Mouse (Mus musculus) midbrain, postnatal 0 days (tissue): Measurements from ENCODE around the gene Paqr8. TPM values are rescaled to one million over a fixed set of nuclear protein-coding genes. Genes with fewer than 3 reads are reported as not detected.

Experiments
- ATAC-seq: fragments of 200-750 bp; cut with Nextera tagmentation; 2 replicates; pipeline ENCODE4 v1.8.0; 2017; ENCODE audit warnings: moderate number of reproducible peaks, mild to moderate bottlenecking, moderate TSS enrichment, moderate library complexity; ENCODE audit not compliant: low FRiP score
- DNase-seq: peaks from one replicate; pipeline ENCODE4 v3.0.0-alpha.2; 2015; ENCODE audit warnings: low spot score
- H3K27ac ChIP-seq: fragments of 300-500 bp; sonication (generic); 2 replicates; pipeline ENCODE4 v1.5.1; 2014; ENCODE audit warnings: low read depth, mild to moderate bottlenecking, low read length, mixed read lengths
- H3K27me3 ChIP-seq: fragments of 300-500 bp; sonication (generic); 2 replicates; pipeline ENCODE4 v1.6.1; 2014; ENCODE audit warnings: low read length, control low read depth, mixed read lengths; ENCODE audit not compliant: insufficient read depth
- H3K36me3 ChIP-seq: fragments of 300-500 bp; sonication (generic); 2 replicates; pipeline ENCODE4 v1.6.1; 2014; ENCODE audit warnings: low read length, control low read depth, mixed read lengths; ENCODE audit not compliant: insufficient read depth
- H3K4me1 ChIP-seq: fragments of 300-500 bp; sonication (generic); 2 replicates; pipeline ENCODE4 v1.6.1; 2014; ENCODE audit warnings: mild to moderate bottlenecking, control low read depth, antibody characterized with exemption, low read length, mixed read lengths; ENCODE audit not compliant: insufficient read depth
- H3K4me2 ChIP-seq: fragments of 300-500 bp; sonication (generic); 2 replicates; pipeline ENCODE4 v1.6.1; 2014; ENCODE audit warnings: low read depth, mild to moderate bottlenecking, low read length, mixed read lengths; ENCODE audit not compliant: poor library complexity, severe bottlenecking
- H3K4me3 ChIP-seq: fragments of 300-500 bp; sonication (generic); 2 replicates; pipeline ENCODE4 v1.5.1; 2014; ENCODE audit warnings: low read depth, mild to moderate bottlenecking, low read length, moderate library complexity
- H3K9ac ChIP-seq: fragments of 300-500 bp; sonication (generic); replicated peaks from 2 replicates; pipeline ENCODE4 v1.6.1; 2014; ENCODE audit warnings: mild to moderate bottlenecking, low read length, moderate library complexity, mixed read lengths; ENCODE audit not compliant: poor library complexity, severe bottlenecking
- H3K9me3 ChIP-seq: fragments of 300-500 bp; sonication (generic); 2 replicates; pipeline ENCODE4 v1.6.1; 2016; ENCODE audit warnings: low read length, control low read depth
- CTCF ChIP-seq: IDR thresholded peaks from 2 replicates; pipeline ENCODE4 v1.5.1; 2016; ENCODE audit warnings: antibody characterized with exemption, mild to moderate bottlenecking
- WGBS: fragments of 180-500 bp; shearing (Covaris S2); extraction: QIAGEN DNeasy Blood & Tissue Kit; methylation state at CpG from one replicate; pipeline ENCODE4 v1.1.7; 2014; 5-methylcytosine and 5-hydroxymethylcytosine counted together
- polyA plus RNA-seq: library from polyadenylated mRNA; unstranded; fragments of >200 nt; fragmentation: Nextera tagmentation; extraction: Ambion mirVana; gene quantifications from 2 replicates; pipeline ENCODE4 v1.2.1, GENCODE M21; 2015
- total RNA-seq: library from RNA; depleted of rRNA; stranded (reverse); fragments of >200 nt; gene quantifications from 2 replicates; pipeline ENCODE4 v1.2.3, GENCODE M21; 2014

Paqr8 gene
- total and polyA plus RNA-seq, 2 experiments from 2014 or later, result 32.5 to 144 TPM

GRCm38 (mm10) chr1:20925926-20926325 lies 35.5 kb downstream of the Paqr8 start:
- Histone ChIP-seq H3K27me3 (no peaks in the 10 kb centered on the region), H3K36me3 (no peaks in the 10 kb centered on the region), H3K27ac (no peak overlapping the region), H3K4me2 (no peak overlapping the region), H3K9ac (no peak overlapping the region), H3K4me3 (no peak overlapping the region), H3K9me3 (no peaks in the 10 kb centered on the region), H3K4me1 (peaks cover 3% of the 10 kb centered on the region; the same call in 1 of the 2 replicates)
- DNase-seq (no peak), ATAC-seq (no peak)
- TF ChIP-seq CTCF, result no peak
- 95% methylated on average over 4 of the region's 4 CpGs for WGBS

GRCm38 (mm10) chr1:20926376-20926775 lies 36.0 kb downstream of the Paqr8 start:
- no peaks in the 10 kb centered on the region for H3K4me1 ChIP-seq
- H3K9me3 ChIP-seq, result no peaks in the 10 kb centered on the region
- TF ChIP-seq CTCF, result no peak
- no peak overlapping the region for H3K27ac ChIP-seq
- H3K9ac ChIP-seq, result no peak overlapping the region
- ATAC-seq (no peak), DNase-seq (no peak)
- H3K4me2 ChIP-seq, result no peak overlapping the region
- H3K36me3 ChIP-seq, result no peaks in the 10 kb centered on the region
- H3K27me3 ChIP-seq, result no peaks in the 10 kb centered on the region
- WGBS, result 94% methylated on average over 4 of the region's 4 CpGs
- no peak overlapping the region for H3K4me3 ChIP-seq

DNA sequence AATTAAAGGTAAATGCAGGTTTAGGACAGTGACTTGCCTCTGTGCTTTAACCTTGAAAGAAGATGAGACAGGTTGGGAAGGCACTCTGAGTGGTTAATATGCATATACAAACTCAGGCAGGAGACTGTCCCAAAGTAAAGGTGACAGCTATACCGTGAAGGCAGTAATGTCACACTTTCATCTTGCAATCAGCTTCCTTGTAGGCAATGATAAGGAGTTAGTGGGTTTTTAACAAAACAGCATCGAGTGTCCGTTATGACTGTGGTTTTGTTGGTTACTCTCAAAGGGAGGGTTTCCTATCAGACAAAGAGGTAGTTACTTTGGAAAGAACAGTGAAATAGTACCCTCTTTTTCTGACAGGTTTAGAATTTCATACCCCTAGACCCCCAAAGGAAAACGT lies 38.1 kb downstream of the Paqr8 start:
- no peak for TF ChIP-seq CTCF
- Histone ChIP-seq H3K27me3 (no peaks in the 10 kb centered on the region), H3K27ac (no peak overlapping the region), H3K9ac (no peak overlapping the region), H3K4me3 (no peak overlapping the region), H3K9me3 (no peaks in the 10 kb centered on the region), H3K36me3 (0 out of 2 replicates have a peak, but pooled peaks cover 2% of the 10 kb centered on the region), H3K4me2 (no peak overlapping the region), H3K4me1 (no peaks in the 10 kb centered on the region)
- 88% methylated on average over 4 of the region's 4 CpGs for WGBS
- DNase-seq, result no peak
- no peak for ATAC-seq

DNA sequence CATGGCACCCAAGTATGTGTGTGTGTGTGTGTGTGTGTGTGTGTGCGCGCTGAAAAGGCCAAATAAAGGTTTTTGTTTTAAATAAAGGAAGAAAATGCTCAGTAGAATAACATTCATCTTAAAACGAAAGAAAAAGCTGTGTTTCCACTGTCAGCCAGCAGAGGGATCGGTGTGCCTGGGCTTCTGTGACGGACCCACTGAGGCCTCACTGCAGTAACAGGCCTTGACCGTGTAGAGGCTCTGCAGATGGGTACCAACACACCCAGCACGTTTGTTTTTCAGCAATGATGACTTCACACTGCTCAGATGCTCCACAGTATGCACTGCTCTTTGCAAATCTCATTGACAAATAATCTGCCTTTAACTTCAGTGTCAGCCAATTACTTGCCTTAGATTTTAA lies 43.1 kb downstream of the Paqr8 start:
- Histone ChIP-seq H3K9me3 (no peaks in the 10 kb centered on the region), H3K27me3 (no peaks in the 10 kb centered on the region), H3K27ac (no peak overlapping the region), H3K4me2 (no peak overlapping the region), H3K36me3 (peaks cover 21% of the 10 kb centered on the region), H3K4me1 (no peaks in the 10 kb centered on the region), H3K4me3 (no peak overlapping the region), H3K9ac (no peak overlapping the region)
- TF ChIP-seq CTCF, result peak; percentile 82
- WGBS, result 28% methylated on average over 7 of the region's 7 CpGs
- ATAC-seq (peak; percentile 91), DNase-seq (peak; percentile 83)

DNA sequence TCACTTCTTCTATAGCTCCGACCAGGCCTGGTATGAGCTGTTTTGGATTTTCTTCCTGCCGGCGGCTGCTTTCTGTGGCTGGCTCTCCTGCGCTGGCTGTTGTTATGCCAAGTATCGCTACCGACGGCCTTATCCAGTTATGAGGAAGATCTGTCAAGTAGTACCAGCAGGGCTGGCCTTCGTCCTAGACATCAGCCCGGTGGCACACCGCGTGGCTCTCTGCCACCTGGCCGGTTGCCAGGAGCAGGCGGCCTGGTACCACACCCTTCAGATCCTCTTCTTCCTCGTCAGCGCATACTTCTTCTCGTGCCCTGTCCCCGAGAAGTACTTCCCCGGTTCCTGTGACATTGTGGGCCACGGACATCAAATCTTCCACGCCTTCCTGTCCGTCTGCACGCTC lies 44.7 kb downstream of the Paqr8 start:
- peaks cover 21% of the 10 kb centered on the region for H3K36me3 ChIP-seq
- ATAC-seq (no peak), DNase-seq (peak; percentile 32)
- no peak overlapping the region for H3K9ac ChIP-seq
- no peak overlapping the region for H3K4me3 ChIP-seq
- no peak overlapping the region for H3K4me2 ChIP-seq
- WGBS, result 86% methylated on average over 22 of the region's 22 CpGs
- H3K9me3 ChIP-seq, result no peaks in the 10 kb centered on the region
- no peak overlapping the region for H3K27ac ChIP-seq
- no peaks in the 10 kb centered on the region for H3K27me3 ChIP-seq
- no peaks in the 10 kb centered on the region for H3K4me1 ChIP-seq
- no peak for TF ChIP-seq CTCF

- H3K4me3 ChIP-seq, result no peak overlapping the region
- H3K4me2 ChIP-seq, result no peak overlapping the region
- peaks cover 19% of the 10 kb centered on the region for H3K36me3 ChIP-seq
- WGBS, result 21% methylated on average over 3 of the region's 3 CpGs
- no peaks in the 10 kb centered on the region for H3K4me1 ChIP-seq
- ATAC-seq, result 0 out of 2 replicates have a peak, but pooled peaks have one; percentile 38
- H3K27ac ChIP-seq, result no peak overlapping the region
- H3K9me3 ChIP-seq, result no peaks in the 10 kb centered on the region
- peak; percentile 86 for DNase-seq
- no peaks in the 10 kb centered on the region for H3K27me3 ChIP-seq
- H3K9ac ChIP-seq, result no peak overlapping the region
- peak; percentile 92 for TF ChIP-seq CTCF
These were observed 48.6 kb downstream of the Paqr8 start for GRCm38 (mm10) chr1:20939046-20939445.
